Mouse (Mus musculus) stomach, postnatal 0 days (tissue): ENCODE measurements at regions not wholly inside any gene's neighbourhood (a gene's known extent, or its start where the extent isn't known, plus 50 kb on each side); places are given as distances from the start of the nearest gene placed in this dataset.

Source experiments
- CTCF ChIP-seq: IDR thresholded peaks from 2 replicates; pipeline ENCODE4 v1.5.1; 2016; ENCODE audit warnings: antibody characterized with exemption, low read depth, mild to moderate bottlenecking, moderate library complexity
- EP300 ChIP-seq: optimal IDR thresholded peaks from 2 replicates; pipeline ENCODE3; 2016; ENCODE audit warnings: antibody characterized with exemption

- TF ChIP-seq EP300, result no peak
- no peak for TF ChIP-seq CTCF
Measured at GRCm38 (mm10) chr16:12454791-12455190, 470.9 kb downstream of the Shisa9 start.
